Mouse (Mus musculus) liver, adult 2 months (tissue): Measurements from ENCODE around the gene Fank1. TPM values are rescaled to one million over a fixed set of nuclear protein-coding genes. Genes with fewer than 3 reads are reported as not detected.

ENCODE experiments used
- DNase-seq: peaks from one replicate; pipeline ENCODE4 v3.0.0-alpha.2; 2011; ENCODE audit warnings: low read depth, low spot score; ENCODE audit errors: extremely low read depth
- H3K27ac ChIP-seq: fragments of 200-500 bp; replicated peaks from 2 replicates; pipeline ENCODE4 v1.5.1; 2012; ENCODE audit warnings: low read depth, mild to moderate bottlenecking, control low read depth, inconsistent platforms, low read length; ENCODE audit not compliant: insufficient read depth
- H3K27me3 ChIP-seq: fragments of 200-500 bp; 2 replicates; pipeline ENCODE4 v1.6.1; 2012; ENCODE audit warnings: mild to moderate bottlenecking, moderate library complexity, low read length, inconsistent platforms; ENCODE audit not compliant: control insufficient read depth, insufficient read depth
- H3K36me3 ChIP-seq: fragments of 200-500 bp; 2 replicates; pipeline ENCODE4 v1.6.1; 2012; ENCODE audit warnings: low read length, inconsistent platforms; ENCODE audit not compliant: control insufficient read depth, insufficient read depth
- H3K4me1 ChIP-seq: fragments of 200-500 bp; 2 replicates; pipeline ENCODE4 v1.6.1; 2011; ENCODE audit warnings: low read length; ENCODE audit not compliant: control insufficient read depth, insufficient read depth
- H3K4me3 ChIP-seq: fragments of 200-500 bp; 2 replicates; pipeline ENCODE4 v1.5.1; 2011; ENCODE audit warnings: low read depth, mild to moderate bottlenecking, control low read depth, low read length, moderate library complexity; ENCODE audit not compliant: insufficient read depth
- H3K79me2 ChIP-seq: fragments of 200-500 bp; 2 replicates; pipeline ENCODE4 v1.6.1; 2012; ENCODE audit warnings: inconsistent platforms, mild to moderate bottlenecking, low read length, moderate library complexity; ENCODE audit not compliant: control insufficient read depth, insufficient read depth
- H3K9ac ChIP-seq: fragments of 200-500 bp; 2 replicates; pipeline ENCODE4 v1.6.1; 2012; ENCODE audit warnings: low read depth, mild to moderate bottlenecking, control low read depth, inconsistent platforms, low read length
- CTCF ChIP-seq: fragments of 200-500 bp; IDR thresholded peaks from 2 replicates; pipeline ENCODE4 v1.5.1; 2011; ENCODE audit warnings: low read depth, low read length, control low read depth
- POLR2A ChIP-seq: fragments of 200-500 bp; IDR thresholded peaks from 2 replicates; pipeline ENCODE4 v1.6.1; 2011; ENCODE audit warnings: low read length, control low read depth; ENCODE audit not compliant: insufficient read depth; ENCODE audit errors: extremely low read depth
- WGBS: fragments of 180-500 bp; shearing (Covaris S2); methylation state at CpG from one replicate; pipeline ENCODE4 v1.1.7; 2018; 5-methylcytosine and 5-hydroxymethylcytosine counted together
- polyA plus RNA-seq: library from polyadenylated mRNA; depleted of rRNA; stranded (reverse); fragments of >200 nt; gene quantifications from 2 replicates; pipeline ENCODE4 v1.2.3, GENCODE M21; 2012; rRNA removed
- total RNA-seq: library from RNA; depleted of rRNA; stranded (reverse); fragments of >200 nt; gene quantifications from 2 replicates; pipeline ENCODE4 v1.2.3, GENCODE M21; 2014; rRNA removed

Gene Fank1
- total and polyA plus RNA-seq, 2 experiments = not detected

DNA sequence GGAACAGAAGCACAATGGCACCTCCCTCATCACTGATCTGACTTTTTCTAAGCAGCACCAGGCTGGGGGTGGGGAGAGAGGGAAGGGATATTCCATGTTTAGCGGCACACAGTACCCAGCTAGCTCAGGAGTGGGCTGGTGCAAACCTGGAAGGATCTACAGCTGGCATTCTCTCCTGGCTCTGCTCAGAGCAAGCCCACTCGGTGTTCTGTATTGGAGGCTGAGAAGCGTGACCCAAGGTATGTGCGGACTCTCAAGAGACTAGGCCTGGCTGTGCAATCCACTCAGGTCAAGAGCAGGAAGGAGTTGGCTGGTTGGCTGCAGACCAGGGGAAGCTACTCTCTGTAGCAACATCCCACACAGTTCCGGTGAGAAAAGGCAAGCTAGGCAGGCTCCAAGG, 143.3 kb downstream of the Fank1 start:
- Histone ChIP-seq H3K27me3 (no peaks in the 10 kb centered on the region), H3K4me3 (no peak overlapping the region), H3K4me1 (no peaks in the 10 kb centered on the region), H3K27ac (no peak overlapping the region), H3K36me3 (no peaks in the 10 kb centered on the region), H3K79me2 (no peaks in the 10 kb centered on the region), H3K9ac (no peak overlapping the region)
- no peak for TF ChIP-seq POLR2A
- no peak for TF ChIP-seq CTCF
- 81% methylated on average over 5 of the region's 5 CpGs for WGBS
- no peak for DNase-seq

DNA sequence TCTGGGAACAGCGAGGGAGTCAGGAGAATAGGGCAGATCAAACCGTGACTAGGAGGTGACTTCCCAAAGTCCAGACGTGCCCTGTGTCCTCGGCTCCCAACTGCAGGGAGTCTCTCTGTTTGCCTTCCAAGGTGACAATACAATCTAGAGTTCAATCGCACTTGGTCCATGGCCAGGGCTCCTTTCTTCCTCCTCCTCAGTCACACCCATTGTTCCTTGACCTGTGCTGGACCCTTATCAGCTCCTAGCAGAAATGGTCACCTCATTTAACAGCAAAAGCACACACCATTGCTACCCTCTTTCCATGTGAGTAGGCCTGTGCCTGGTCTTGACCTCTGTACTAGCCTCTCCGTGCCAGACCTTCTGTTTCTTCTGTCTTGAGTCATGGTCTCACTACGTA, 144.1 kb downstream of the Fank1 start:
- Histone ChIP-seq H3K79me2 (no peaks in the 10 kb centered on the region), H3K4me3 (no peak overlapping the region), H3K27me3 (no peaks in the 10 kb centered on the region), H3K4me1 (no peaks in the 10 kb centered on the region), H3K9ac (no peak overlapping the region), H3K36me3 (no peaks in the 10 kb centered on the region), H3K27ac (no peak overlapping the region)
- WGBS = 59% methylated on average over 7 of the region's 7 CpGs
- DNase-seq = no peak
- TF ChIP-seq CTCF (no peak), POLR2A (no peak)

DNA sequence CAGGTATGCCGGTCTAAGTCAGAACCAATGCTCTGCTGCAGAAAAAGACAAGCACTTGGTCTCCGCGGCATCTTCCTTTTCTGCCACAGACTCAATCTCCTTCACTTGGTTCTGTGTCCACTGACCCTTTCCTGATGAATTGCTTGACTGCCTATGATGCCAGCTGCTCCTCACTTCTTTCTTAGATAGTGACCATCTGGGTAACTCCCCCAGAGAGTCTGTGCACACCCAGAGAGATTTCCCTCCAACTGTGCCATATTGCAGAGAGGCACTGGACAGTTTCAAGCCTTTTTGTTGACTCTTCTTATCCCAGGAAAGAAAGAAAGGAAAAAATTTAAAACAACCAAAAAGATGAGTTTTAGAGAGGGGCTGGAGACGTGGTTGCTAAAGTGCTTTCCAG, 144.6 kb downstream of the Fank1 start:
- Histone ChIP-seq H3K36me3 (no peaks in the 10 kb centered on the region), H3K27me3 (no peaks in the 10 kb centered on the region), H3K4me1 (no peaks in the 10 kb centered on the region), H3K4me3 (no peak overlapping the region), H3K27ac (no peak overlapping the region), H3K79me2 (no peaks in the 10 kb centered on the region), H3K9ac (no peak overlapping the region)
- TF ChIP-seq POLR2A (no peak), CTCF (no peak)
- no peak for DNase-seq
- 93% methylated on average over 4 of the region's 4 CpGs for WGBS

DNA sequence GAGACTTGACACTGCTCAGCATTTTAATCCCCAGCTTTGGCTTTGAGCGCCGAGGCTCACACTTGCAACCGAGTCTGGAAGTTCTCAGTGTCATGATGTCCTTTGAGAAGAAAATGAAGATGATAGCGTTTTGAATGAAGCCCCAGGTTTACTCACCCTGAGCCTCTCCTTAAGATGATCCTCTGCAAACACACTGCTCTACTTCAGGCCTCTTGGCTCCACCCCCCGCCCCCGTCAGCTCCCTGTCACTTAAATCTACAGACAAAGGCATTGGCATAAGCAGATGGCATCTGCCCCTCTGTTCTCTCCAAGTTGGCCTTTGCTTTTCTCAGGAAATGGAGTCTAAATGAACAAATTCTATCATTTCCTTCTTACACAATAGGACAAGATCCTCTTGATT, 147.3 kb downstream of the Fank1 start:
- Histone ChIP-seq H3K27ac (no peak overlapping the region), H3K27me3 (no peaks in the 10 kb centered on the region), H3K4me1 (no peaks in the 10 kb centered on the region), H3K36me3 (no peaks in the 10 kb centered on the region), H3K79me2 (no peaks in the 10 kb centered on the region), H3K4me3 (no peak overlapping the region), H3K9ac (no peak overlapping the region)
- no peak for TF ChIP-seq CTCF
- TF ChIP-seq POLR2A = no peak
- 43% methylated on average over 6 of the region's 6 CpGs for WGBS
- no peak for DNase-seq

DNA sequence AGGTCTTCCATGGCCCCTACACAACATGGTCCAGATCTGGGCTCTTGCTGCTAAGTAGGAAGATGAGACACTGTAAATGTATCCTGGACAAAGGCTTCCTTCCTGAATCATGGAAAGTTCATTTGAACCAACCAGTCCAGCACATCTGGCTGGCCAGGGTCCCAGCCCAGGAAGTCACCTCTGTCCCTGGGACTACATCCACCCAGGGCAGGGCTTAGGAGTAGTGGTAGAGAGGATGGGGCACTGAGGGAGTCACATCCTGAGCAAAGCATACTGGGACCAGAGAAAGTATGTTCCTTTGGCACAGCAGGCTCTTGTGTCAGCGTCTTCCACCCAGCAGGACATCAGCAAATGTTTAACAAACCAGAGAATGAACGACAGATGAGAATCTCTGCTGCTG, 149.1 kb downstream of the Fank1 start:
- TF ChIP-seq POLR2A = no peak
- no peak for TF ChIP-seq CTCF
- WGBS = 56% methylated on average over 2 of the region's 2 CpGs

DNA sequence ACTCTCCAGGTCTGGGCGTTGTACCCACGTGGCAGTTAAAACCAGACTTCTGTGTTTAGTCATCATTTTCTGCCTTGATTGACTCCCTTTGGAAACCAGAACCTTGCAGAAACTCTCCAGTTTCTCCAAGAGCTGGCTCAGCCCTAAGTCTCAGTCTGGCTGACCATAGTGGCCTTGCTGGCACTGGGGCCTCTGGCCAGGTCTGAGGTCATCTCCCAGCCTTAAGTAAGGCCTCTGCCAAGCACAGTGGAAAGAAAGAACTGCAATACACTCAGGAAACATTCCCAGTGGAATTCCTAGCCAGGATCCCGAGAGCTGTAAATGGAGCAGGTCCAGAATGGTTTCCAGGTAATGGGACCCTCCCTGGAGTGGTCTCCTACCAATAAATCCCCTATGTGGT, 152.3 kb downstream of the Fank1 start:
- H3K4me3 ChIP-seq = no peak overlapping the region
- TF ChIP-seq CTCF = no peak
- no peaks in the 10 kb centered on the region for H3K4me1 ChIP-seq
- H3K36me3 ChIP-seq = no peaks in the 10 kb centered on the region
- DNase-seq = no peak
- no peaks in the 10 kb centered on the region for H3K27me3 ChIP-seq
- WGBS = 86% methylated on average over 3 of the region's 3 CpGs
- H3K9ac ChIP-seq = no peak overlapping the region
- H3K27ac ChIP-seq = no peak overlapping the region
- H3K79me2 ChIP-seq = no peaks in the 10 kb centered on the region

More for the DNA sequence above, 149.1 kb downstream of the Fank1 start:
- no peak for DNase-seq
- Histone ChIP-seq H3K4me3 (no peak overlapping the region), H3K79me2 (no peaks in the 10 kb centered on the region), H3K4me1 (no peaks in the 10 kb centered on the region), H3K36me3 (no peaks in the 10 kb centered on the region), H3K9ac (no peak overlapping the region), H3K27ac (no peak overlapping the region), H3K27me3 (no peaks in the 10 kb centered on the region)

Other genes starting within 250 kb of the Fank1 start
- gene Tex36, start 174.7 kb upstream of the Fank1 start, total RNA-seq = not detected in 2 replicates
- gene Tex36, start 174.7 kb upstream of the Fank1 start, polyA plus RNA-seq = not detected in 2 replicates
- 17.8 and 18.7 TPM in 2 replicates for gene Edrf1, start 139.3 kb upstream of the Fank1 start, total RNA-seq
- 6.4 and 8.0 TPM in 2 replicates for gene Edrf1, start 139.3 kb upstream of the Fank1 start, polyA plus RNA-seq
- gene Mmp21, start 96.8 kb upstream of the Fank1 start, total RNA-seq = not detected in 2 replicates
- gene Mmp21, start 96.8 kb upstream of the Fank1 start, polyA plus RNA-seq = not detected in 2 replicates
- gene Bccip, start 67.5 kb upstream of the Fank1 start, total RNA-seq = 72.8 and 76.0 TPM in 2 replicates
- 32.1 and 32.2 TPM in 2 replicates for gene Bccip, start 67.5 kb upstream of the Fank1 start, polyA plus RNA-seq
- gene Uros, start 66.8 kb upstream of the Fank1 start, total RNA-seq = 21.6 and 26.6 TPM in 2 replicates
- 21.4 and 23.9 TPM in 2 replicates for gene Uros, start 66.8 kb upstream of the Fank1 start, polyA plus RNA-seq
- 24.0 and 27.7 TPM in 2 replicates for gene Dhx32, start 5.9 kb downstream of the Fank1 start, total RNA-seq
- gene Dhx32, start 5.9 kb downstream of the Fank1 start, polyA plus RNA-seq = 15.8 and 17.0 TPM in 2 replicates